Mouse (Mus musculus): ENCODE data around the gene Ttll9.

Gene Ttll9

GRCm38 (mm10) chr2:152941776-152942175 lies 20.5 kb upstream of the Ttll9 start:
- DNase-seq (ENCODE audit: low spot score in 2 of 2), result no peak

GRCm38 (mm10) chr2:152942898-152943515 lies 19.3 kb upstream of the Ttll9 start:
- no peak for DNase-seq (ENCODE audit: low spot score in 2 of 2)

- DNase-seq (ENCODE audit: low spot score in 2 of 2), result no peak
Measured at GRCm38 (mm10) chr2:152943568-152943967, 18.7 kb upstream of the Ttll9 start.

GRCm38 (mm10) chr2:152944013-152944412 lies 18.3 kb upstream of the Ttll9 start:
- DNase-seq (ENCODE audit: low spot score in 2 of 2), result no peak

- no peak for DNase-seq (ENCODE audit: low spot score in 2 of 2)
Measured at GRCm38 (mm10) chr2:152947098-152947497, 15.2 kb upstream of the Ttll9 start.

- no peak for DNase-seq (ENCODE audit: low spot score in 2 of 2)
Measured at GRCm38 (mm10) chr2:152948438-152949020, 13.8 kb upstream of the Ttll9 start.

- DNase-seq (ENCODE audit: low spot score in 2 of 2), result no peak
Measured at GRCm38 (mm10) chr2:152950358-152951064, 11.8 kb upstream of the Ttll9 start.

GRCm38 (mm10) chr2:152951065-152951849 lies 11.0 kb upstream of the Ttll9 start, which contains the start of gene Dusp15:
Dusp15 (minus strand) TSS chr2:152951698.
- DNase-seq (ENCODE audit: low spot score in 2 of 2), result peak; percentile 43 to 46

GRCm38 (mm10) chr2:152951850-152952720 lies 10.2 kb upstream of the Ttll9 start:
- no peak for DNase-seq (ENCODE audit: low spot score in 2 of 2)

- no peak for DNase-seq (ENCODE audit: low spot score in 2 of 2)
Measured at GRCm38 (mm10) chr2:152958116-152958515, 4.2 kb upstream of the Ttll9 start.

GRCm38 (mm10) chr2:152965555-152965954 lies 3.3 kb downstream of the Ttll9 start:
- DNase-seq (ENCODE audit: low spot score in 2 of 2), result no peak

GRCm38 (mm10) chr2:152976991-152977390 lies 14.7 kb downstream of the Ttll9 start:
- DNase-seq (ENCODE audit: low spot score in 2 of 2), result no peak

- no peak for DNase-seq (ENCODE audit: low spot score in 2 of 2)
Measured at GRCm38 (mm10) chr2:152985582-152985981, 23.3 kb downstream of the Ttll9 start.

- no peak for DNase-seq (ENCODE audit: low spot score in 2 of 2)
Measured at GRCm38 (mm10) chr2:152991529-152991928, 29.2 kb downstream of the Ttll9 start.

- DNase-seq (ENCODE audit: low spot score in 2 of 2), result no peak
Measured at GRCm38 (mm10) chr2:152997046-152997445, 34.8 kb downstream of the Ttll9 start.

GRCm38 (mm10) chr2:153002492-153003248 lies 40.4 kb downstream of the Ttll9 start:
- DNase-seq (ENCODE audit: low spot score in 2 of 2), result no peak

GRCm38 (mm10) chr2:153003681-153004338 lies 41.5 kb downstream of the Ttll9 start:
- no peak for DNase-seq (ENCODE audit: low spot score in 2 of 2)

GRCm38 (mm10) chr2:153005981-153006380 lies 43.7 kb downstream of the Ttll9 start:
- no peak for DNase-seq (ENCODE audit: low spot score in 2 of 2)

- DNase-seq (ENCODE audit: low spot score in 2 of 2), result no peak
Measured at GRCm38 (mm10) chr2:153009192-153009973, 47.1 kb downstream of the Ttll9 start.
